Mouse (Mus musculus) ZHBTc4 (cell line): Measurements from ENCODE around the gene Cpa1.
A peak's percentile ranks its signal among the peaks of the same experiment; 100 is the strongest.

Experiments
- DNase-seq: peaks from one replicate; pipeline ENCODE4 v3.0.0-alpha.2; 2011; ENCODE audit warnings: low read depth, low spot score

The Cpa1 gene

GRCm38 (mm10) chr6:30673764-30674561, 34.9 kb downstream of the Cpa1 start:
- no peak for DNase-seq

DNA sequence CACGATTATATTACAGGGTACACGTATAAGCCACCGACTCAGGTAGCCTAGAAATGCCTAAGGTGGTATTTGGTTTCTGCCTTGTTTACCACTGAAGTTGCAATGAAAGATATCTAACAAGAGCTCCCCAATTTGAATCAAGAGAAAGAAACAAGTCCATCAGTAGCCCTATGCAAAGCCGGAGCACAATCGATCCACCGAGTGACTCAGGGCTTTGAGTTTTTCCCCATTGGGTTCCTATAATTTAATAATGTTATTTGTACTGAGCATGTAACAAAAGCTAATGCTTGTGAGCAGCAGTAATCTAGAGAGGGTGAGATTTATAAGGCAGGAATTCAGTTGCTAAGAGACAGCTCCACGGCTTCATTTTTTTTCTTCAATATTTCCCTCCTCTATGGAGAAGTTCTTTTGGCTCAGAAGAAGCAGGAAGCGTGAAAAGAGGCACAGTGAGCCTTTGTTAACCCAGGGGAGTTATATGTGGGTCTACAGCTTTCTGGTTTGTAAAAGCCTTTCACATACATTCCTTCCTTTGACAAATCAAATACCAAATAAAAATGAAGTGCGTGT, 35.8 kb downstream of the Cpa1 start:
- DNase-seq = no peak

GRCm38 (mm10) chr6:30675281-30675771, 36.3 kb downstream of the Cpa1 start:
- DNase-seq = no peak

DNA sequence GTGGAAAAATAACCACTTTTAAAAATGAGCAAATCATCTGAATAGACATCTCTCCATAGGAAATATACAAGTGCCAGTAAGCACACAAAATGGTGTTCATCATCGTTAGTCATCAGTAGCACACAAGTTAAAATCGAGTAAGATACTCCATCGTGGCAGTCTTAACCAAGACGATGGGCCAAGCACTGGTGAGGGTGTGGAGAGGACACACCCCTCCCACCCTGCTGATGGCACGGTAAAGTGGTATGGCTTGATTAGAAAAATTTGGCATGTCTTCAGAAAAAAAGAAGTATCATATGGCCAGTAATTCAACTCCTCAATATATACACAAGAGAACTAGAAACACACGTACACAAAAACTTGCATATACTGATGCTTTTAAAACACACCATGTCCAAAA, 37.5 kb downstream of the Cpa1 start:
- no peak for DNase-seq

DNA sequence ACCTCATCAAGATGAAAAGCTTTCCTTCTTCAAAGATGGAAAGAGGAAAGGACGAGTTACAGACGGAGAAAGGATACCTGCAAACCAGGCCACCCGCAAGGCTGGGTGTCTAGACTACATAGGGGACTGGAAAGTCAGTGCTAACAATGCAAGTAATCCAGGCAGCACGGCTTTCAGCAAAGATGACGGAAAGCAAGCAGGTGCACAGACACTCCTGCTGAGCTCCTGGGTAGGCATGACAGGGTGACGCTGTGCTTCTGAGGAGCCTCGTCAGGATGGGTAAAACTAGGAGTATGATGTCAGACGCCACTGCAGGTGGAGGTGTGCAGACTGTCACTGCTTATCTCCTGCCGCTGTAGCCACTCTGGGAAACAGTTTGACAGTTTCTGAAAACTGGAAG, 38.6 kb downstream of the Cpa1 start:
- DNase-seq = no peak

DNA sequence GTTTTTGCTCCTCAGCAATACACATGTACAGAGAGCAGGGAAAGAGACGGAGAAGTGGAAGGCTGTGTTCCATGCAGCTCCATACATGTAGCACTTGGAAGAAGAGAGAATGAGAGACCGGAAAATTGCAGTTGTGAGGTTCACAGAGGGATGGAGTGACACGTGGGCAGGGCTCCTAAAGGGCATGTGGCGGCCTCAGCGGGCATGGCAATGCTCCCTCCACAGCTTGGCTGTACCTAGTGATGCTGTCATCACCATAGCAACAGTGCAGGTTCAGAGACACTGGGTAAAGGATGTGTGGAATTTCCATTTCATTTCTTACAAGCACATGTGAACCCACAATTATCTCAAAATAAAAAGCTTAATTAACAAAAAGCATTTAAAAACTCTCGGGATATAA, 39.5 kb downstream of the Cpa1 start:
- DNase-seq = no peak

GRCm38 (mm10) chr6:30679567-30679966, 40.5 kb downstream of the Cpa1 start:
- no peak for DNase-seq

DNA sequence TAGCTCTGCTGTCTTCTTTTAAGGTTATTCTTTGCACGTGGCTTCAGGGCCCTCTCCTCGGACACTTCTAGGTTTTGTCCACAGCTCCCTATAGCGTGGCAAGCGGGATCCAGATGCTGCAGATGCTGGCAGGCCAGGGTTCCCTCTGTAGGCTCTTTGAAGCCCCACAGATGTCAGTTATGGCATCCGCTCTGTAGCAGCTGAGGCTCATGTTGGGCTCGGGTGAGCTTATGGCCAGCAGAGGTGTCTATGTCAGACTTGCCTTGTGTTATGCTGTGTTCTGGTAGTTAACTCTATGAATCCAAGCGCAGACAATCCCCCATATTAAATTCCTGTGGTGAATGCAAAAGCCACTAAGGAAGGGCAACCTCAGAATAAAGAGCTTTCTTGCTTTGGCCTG, 41.4 kb downstream of the Cpa1 start:
- DNase-seq = no peak

- DNase-seq = no peak
Observed at GRCm38 (mm10) chr6:30681935-30682900, 43.2 kb downstream of the Cpa1 start.

- DNase-seq = no peak
Observed at GRCm38 (mm10) chr6:30684570-30684969, 45.6 kb downstream of the Cpa1 start.

DNA sequence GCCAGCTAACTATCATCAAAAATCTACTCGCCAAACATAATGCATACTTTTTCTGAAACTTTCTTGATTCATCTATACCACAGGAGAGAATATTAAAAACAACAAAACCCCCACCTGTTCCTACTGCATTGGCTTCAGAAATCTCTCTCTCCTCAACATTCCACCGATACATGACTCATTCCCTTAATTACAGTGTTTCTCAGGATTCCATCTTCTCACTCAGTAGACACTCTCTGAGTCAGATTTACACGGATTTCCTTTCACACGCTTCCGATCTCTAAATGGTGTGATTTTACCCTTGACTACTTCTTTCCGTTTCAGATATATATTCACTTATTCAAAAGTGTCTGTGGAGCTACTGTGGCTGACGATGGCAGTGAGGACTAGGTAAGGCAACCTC, 48.2 kb downstream of the Cpa1 start:
- no peak for DNase-seq

GRCm38 (mm10) chr6:30692826-30693225, 53.8 kb downstream of the Cpa1 start:
- peak; percentile 38 for DNase-seq

DNA sequence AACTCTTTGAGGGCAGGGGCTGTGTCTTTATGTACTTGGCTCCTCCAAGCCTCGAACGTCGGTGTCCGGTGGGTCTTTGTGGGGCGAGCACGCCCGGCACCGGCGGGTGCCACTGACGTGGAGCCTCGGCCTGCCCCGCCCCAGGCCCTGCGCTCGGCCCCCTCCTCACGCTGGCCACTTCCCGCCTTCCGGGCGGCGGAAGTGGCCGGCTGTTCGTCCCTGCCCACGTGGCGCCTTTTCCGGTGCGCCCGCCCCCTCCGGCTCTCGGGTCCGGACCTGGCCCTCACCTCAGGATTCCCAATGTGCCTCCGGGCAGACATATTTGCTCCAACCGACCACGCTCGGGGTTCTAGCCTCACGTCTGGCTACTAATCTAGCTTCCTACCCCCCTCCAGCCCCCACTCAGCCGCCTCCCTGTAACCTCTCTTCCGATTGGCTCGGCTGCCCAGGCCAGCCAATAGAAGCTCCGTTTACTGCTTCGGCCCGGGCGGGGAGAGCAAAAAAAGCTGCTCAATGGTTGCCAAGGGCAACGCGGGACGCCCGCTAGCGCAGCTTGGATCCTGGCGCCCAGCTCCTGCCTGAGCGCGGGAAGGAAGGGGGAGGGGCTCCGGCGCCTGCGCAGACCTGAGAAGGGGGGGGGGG, 54.5 kb downstream of the Cpa1 start, which contains the start of gene Cep41:
TSS of gene Cep41 (minus strand) at position 400 of the 642 bp plus-strand sequence.
- DNase-seq = peak; percentile 98

GRCm38 (mm10) chr6:30694209-30694608, 55.2 kb downstream of the Cpa1 start:
- no peak for DNase-seq
